Mouse (Mus musculus) cerebellum, postnatal 25 days (tissue): ENCODE measurements around the gene Efhb.

Experiments used
- DNase-seq, 2 experiments: peaks; one replicate each; pipeline ENCODE4 v3.0.0; 2021; ENCODE audit warnings: mixed read lengths in 2 of 2

Gene Efhb

DNA sequence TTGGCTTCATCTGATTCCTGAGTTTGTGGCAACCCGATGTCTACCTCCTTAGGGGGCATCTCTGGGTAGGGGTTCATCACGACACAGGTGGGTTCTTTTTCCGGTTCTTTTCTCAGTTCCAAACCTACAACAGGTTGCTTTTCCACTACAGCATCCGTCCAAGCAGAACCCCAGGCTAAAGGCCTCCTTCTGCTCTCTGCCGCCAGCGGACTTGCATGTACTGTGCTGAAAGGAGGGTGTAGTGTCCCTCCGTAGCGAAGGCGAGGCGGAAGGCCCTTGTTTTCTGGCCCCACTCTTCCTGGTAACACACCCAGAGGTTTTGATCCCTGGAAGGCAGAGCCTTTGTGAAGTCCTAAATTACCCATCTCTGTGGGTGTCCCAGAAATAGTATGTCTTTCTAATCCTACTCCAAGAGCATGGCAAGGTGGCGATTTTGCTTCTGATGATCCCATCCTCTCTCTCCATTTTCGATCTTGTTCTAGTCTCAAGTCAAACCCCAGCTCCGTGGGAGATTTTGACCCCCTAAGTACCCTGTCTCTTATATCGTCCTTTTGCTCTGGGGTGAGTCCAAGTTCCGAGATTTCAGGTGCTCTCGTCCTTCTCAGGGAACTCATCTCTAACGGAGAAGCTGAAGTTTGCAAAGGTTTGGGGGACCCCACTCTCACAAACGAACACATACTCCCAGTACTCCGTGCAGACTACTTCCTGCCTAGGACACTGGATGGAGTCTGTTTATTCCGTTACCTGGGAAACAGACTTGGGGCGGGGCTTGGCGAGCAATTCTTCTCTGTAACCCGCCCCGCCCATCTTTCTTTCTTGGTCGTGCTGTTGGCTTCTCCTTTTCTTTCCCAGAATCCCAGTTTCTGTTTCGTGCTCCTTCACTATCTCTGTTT, at the start of gene Efhb:
TSS of gene Efhb (minus strand) at position 719 of the 893 bp plus-strand sequence.
- peak; percentile 51 to 75 for DNase-seq

DNA sequence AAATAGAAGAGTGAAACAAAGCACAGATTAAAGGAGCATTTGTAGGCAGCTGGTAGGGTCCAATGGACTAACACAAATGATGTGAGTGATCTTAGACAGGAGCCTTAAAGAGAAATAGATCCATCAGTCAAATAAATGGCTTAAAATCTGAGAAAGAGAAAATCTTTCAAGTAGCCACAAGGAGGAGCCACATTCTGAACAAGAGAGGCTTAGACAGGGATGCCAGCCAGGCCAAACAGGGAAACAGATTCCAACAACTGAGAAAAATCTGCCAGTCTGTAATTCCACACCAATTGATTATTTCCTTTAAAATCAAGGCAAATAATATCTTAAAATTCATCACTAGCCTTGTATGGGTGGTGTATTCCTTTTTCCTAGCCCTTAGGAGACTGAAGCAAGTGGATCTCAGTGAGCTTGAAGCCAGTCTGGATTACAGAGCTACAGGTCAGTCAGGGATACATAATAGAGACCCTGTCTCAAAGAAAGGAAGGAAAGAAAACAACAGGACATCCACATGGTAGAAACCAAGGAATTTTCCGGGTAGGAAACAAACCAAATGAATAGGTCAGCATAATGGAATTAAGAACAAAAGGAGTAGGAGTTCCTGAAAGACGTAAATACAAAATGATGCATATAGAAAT, 49.3 kb upstream of the Efhb start:
- peak; percentile 37 to 64 for DNase-seq

DNA sequence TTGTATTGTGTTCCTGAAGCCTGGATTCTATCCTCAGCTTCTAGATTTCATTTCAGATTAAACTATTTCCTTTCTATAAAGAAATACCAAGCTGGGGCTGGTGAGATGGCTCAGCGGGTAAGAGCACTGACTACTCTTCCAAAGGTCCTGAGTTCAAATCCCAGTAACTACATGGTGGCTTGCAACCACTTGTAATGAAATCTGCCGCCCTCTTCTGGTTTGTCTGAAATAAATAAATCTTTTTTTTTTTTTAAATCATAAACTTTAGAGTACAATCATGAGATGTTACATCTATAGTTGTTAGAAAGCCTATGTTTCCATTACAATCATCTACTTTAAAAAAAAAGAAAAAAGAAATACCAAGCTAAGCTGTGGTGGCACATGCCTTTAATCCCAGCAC, 39.8 kb upstream of the Efhb start:
- no peak for DNase-seq

DNA sequence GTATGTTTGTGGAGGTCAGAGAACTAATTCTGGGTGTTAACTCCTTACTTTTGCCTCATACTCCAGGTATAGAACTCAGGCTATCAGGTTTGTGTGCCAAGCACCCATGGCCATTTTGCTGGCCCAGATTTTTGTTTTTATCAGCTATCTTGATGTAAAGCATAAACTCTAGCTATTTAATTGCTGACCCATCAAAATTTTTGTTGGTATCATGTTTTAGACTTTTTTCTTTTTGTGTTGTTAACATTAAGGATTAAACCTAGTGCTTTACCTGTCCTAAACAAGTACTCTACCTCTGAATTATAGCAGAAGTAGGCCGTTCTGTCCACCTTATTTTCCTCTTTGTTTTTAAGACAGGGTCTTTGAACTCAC, 25.9 kb upstream of the Efhb start:
- DNase-seq: no peak

DNA sequence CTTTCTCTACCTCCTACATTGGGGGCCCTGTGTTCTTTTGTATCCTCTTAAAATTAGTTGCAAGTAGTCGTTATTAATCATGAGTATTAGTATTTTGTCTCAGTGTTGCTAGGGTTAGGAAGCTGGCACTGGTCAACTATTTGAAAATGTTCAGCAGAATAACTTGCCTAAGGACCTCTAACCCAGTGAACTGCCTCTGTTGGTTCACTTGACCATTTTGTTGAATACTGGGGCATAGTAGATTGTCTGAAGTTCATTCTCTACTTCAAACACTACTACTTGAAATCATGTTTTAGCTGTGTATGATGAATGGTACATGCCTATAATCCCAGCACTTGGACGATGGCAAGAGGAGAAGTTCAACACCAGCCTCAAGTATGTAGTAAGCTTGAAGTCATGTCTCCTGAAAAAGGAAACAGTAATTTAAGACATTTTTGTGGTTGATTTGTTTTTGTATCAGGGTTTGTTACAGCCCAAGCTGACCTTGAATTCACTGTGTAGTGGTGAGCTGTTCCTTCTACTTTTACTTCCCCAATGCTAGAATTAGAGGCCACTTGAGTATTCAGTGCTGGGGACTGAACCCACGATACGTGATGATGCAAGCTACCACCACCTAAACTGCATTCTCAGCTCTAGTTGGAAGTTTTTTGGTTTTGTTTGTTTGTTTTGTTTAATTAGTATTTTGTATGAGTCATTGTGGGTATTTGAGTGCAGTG, 25.3 kb upstream of the Efhb start:
- DNase-seq: no peak

DNA sequence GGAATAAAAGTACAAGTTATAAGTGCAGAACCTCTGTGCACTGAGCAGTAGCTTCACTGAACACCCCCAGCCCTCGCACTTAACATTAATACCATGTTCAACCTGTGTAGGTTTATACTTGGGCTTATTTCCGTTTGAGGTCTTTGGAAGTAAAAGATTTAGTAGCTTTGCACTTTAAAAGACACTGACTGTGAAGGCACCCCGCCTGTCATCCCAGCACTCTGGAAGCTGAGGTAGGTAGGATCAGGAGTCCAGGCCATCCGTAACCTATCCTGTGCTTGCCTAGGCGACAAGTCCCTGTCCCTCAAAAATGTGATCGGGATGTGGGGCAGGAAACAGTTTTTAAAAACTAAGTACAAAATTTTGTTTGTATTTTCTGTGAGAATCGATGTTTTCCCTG, 17.3 kb upstream of the Efhb start:
- no peak for DNase-seq

DNA sequence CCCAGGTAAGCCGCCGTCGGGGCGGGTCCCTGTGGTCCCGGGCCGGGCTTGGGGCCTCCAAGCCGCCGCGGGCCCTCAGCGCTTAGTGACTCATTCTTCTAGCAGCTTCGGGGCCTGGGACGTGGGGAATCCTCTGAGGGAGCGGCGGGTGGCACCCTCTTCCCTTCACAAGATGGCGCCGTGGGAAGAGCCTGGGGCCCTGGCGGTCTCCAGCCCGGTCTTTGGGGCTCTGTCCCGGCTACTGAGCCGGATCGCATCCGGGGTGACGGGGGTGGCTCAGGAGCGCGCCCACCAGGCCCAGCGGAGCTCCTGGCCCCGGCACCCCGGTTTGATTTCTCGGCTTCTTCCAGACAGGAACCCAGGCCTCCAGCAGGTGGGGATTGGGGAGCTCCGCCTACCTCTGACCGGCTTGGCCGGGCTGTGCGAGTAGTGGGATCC, 16.5 kb upstream of the Efhb start:
- peak in 1 of 2 experiments; percentile 62 for DNase-seq

DNA sequence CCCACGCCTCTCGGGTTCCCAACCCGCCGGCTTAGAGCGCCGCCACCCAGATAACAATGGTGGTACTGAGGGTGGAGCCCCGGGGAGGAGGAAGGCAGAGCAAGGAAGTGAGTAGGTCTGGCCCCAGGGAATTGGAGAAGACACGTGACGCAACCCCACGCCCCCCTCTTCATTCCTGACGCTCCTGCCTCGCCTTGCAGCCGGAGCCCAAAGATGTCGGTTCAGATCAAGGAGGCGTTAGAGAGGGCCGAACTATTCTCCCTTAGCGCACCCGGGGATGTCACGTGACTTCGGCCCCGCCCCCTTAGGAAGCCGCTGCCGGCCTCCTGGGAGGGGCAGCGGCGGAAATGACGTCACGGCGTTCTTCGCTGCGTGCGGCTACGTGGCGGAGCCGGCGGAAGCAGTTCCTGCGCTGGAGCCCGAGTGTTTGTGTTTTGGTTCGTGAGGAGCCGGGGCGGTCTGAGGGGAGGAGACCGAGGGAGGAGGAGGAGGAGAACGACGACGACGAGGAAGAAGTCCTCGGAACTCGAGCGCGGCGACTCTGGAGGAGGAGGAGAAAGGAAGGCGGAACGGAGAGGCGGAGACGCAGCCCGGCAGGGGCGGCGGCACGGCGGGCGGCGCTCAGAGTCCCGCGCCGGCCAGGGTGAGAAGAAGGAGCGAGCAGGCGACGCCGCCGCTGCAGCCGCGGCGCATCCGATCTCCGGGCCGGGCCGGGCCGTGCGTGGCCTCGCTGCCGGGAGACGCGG, 15.9 kb upstream of the Efhb start, which contains the start of gene Rab5a:
TSS of gene Rab5a (plus strand) at position 377 of the 746 bp plus-strand sequence.
- DNase-seq: peak; percentile 99 to 100

DNA sequence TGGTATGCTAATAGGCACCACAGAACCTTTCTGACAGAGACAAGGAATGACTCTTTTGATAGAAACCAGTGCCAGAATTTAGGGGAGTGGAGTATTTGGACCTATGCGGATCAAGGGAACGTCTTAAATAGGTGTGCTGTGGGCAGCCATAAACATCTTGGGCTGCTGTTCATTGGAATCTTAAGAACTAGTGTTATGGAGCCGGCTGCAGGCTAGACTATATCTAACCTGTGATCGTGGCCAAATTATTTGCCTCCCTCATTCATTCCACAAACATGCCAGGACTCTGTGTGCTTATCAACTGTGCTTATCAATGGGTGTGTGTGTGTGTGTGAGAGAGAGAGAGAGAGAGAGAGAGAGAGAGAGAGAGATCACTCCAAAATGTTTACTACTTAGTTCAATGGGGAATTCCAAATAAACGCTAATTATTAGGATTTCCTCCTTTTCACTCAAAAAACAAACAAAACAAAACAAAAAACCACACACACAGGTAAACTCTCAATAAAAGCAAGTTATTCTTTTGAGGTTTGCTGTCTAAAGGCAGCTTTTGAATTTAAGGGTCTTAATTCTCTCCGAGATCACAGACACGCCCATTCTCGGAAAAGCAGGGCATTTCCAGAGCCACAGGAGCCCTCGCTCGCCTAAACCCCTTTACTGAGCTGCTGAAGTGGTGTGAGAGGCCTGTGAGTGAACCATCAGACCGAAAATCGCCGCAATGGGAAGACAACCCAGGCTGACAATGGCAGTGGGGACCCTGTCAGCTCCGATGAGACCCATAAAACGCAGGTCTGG, 15.1 kb upstream of the Efhb start:
- no peak for DNase-seq

DNA sequence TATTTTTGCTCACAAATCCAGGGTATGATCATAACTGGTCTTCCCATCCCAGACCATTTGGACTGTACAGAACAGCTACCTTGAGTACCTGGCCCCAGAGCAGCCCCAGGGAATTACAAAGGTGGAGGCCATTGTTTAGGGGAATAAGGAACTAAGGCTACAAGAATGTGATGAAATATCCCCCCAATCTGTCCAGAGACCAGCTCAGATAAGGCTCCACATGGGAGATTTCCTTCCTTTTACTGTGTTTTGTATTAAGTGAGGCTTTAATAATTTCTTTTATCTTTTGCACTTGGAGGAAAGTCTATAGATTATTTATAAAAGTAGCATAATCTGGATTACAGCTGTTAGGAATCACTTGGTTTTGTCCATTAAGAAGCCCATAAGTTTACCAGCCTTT, 5.6 kb upstream of the Efhb start:
- DNase-seq: no peak

DNA sequence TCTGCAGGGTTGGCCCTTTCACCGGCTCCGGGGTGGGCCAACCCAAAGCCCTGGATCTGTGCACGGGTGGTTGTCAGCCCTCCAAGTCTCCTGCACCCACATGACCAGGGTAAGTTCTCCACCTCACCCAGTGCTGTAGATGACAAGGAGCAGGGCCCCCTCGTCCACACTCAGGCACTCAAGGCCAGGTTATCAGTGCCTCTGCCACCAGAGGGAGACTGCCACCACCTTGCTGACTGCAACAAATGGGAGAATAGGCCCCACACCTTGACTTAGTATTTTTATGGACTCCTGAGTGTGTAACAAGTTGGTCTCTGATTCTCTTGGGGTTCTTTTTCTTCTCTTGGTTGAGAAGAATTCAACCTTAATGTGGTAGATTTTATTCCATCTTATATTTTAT, 2.4 kb upstream of the Efhb start:
- DNase-seq: no peak

DNA sequence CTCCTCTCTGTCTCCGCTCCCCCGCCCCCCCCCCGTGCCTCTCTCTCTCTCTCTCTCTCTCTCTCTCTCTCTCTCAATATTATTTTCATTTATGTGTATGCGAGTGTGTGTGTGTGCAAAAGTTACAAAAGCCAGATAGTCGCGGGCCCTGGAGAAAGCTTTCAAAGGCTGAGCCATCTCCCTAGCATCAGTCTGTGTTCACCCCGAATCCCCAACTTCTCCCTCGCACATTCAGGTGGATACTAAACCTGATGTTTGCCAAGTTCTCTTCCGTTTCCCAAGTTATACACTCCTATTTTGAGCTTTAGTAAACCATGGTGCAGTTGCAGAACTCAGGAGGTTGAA, 347 bp upstream of the Efhb start:
- DNase-seq: no peak

DNA sequence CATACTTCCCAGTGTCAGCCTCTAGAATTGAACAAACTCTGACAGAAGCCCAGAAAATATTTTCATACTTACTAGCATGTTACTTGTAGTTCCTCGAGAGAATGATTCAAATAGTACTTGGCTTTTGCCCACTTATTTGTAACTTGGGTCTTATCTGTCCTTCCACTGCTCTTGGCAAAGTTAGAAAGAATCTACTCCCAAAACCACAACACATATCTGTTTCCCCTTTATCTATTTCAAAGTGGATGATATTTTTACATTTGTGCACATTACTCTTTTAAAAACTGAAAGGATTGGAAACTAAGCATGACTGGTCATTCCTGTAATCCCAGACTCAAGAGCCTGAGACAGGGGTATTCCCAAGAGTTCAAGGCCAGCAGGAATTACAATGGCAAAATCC, 6.4 kb downstream of the Efhb start:
- DNase-seq: no peak

DNA sequence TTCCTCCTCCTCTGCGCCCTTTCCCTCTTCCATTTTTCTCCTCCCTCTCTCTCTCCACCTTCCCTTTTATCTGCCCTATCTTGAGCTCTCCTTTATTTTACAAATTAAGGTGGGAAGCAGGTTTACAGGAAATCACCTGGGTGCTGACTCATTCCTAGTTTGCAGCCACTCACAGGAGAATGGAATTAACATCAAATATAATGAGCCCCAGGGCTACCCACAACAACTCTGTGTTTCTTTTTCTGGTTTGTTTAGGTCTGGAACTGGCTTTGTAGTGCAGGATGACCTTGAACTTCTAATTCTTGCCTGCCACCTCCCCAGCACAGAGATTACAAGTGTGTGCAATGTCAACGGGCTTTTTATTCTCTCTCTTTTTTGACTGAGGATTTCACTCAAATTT, 7.0 kb downstream of the Efhb start:
- DNase-seq: no peak

DNA sequence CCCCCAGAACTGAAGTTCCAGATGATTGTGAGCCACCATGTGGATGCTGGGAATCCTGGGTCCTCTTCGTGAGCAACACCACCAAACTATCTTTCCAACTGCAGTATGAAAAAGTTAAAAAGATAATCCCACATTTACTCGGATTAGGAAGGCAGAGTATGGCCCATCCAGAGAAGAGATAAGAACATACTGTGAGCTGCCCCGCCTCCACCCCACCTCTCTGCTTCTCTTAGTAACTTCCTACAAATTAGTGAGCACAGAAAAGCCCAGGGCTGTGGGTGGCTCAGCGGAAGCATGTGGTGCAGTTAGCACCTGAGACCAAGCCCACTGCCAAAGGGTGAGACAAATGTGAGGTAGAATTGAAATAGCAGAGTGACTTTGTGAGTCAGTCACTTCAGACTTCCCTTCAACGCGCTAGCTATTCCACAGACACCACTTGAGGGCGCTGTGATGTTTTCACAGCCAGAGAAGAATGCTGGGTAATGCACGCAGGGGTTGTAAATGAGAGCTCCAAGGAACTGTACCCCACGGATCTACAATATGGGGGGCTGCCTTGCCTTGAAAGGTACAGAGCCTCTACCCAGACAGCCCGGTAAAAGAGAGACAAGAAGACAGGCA, 60.3 kb downstream of the Efhb start:
- DNase-seq: peak; percentile 11 to 51

DNA sequence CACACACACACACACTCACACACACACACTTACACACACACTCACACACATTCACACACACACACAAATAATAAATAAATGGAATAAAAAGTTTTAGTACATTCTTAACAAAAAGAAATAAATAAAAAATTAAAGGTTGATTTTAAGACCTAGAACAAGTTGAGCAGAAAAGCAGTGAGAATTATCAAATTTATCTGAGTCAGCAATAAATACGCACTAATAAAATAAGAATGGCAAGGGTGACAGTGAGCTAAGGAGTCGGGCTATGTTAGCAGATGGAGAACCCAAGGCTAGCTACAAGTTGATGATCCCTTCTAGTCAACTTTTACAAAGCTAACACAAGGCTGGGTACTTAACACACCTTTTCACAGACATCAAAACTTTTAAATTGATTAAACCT, 69.9 kb downstream of the Efhb start:
- DNase-seq: no peak

DNA sequence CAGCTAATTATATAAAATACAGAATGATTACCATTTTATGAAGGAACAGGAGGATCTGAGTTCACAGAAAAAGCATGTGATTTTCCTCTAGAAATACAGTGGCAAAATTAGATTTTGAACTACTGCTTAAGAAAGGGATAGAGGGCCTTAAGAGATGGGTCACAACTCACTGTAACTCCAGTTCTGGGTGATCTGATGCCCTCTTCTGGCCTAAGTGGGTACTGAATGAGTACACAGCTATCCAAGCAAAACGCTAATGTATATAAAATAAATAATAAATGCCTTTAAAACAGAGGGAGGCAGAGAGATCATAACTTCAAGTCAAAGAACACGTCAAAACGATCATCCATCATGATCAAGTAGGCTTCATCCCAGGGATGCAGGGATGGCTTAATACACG, 73.6 kb downstream of the Efhb start:
- DNase-seq: peak; percentile 7 to 55

DNA sequence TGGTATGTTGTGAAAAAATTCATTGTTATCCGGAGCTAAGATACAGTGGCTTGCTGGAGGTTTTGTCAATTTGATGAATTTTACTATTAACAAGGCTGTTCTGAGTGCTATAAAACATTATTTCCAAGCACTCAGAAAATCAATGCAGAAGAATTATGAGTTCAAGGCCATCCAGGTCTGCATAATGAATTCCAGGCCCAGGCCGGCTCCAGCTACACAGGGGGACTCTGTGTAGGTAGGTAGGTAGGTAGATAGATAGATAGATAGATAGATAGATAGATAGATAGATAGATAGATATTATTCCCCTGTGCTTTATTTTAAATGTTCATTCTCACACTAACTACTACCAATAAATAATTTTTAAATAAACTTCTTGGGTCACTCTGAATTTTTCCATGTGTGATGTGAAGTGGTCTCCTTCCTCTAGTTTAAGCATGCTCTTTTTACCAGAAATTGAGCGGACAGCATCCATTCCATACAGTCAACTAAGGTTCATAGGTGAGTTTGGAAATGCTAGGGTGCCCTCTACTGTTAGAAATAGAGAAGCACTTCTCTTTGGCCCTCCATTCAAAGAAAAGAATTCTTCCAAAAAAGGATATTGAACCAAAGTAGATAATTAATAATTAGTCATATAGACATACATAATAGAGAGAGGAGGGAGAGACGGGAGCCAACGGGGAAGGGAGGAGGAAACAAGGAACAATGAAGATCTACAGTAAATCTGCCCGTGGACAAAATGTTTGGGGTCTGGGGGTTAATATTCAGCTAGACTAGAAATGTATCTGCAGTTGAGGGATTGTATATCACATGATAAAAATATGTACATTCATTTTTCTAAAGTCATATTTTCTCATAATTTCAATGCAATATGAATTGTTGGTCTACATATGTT, 75.3 kb downstream of the Efhb start:
- DNase-seq: no peak

DNA sequence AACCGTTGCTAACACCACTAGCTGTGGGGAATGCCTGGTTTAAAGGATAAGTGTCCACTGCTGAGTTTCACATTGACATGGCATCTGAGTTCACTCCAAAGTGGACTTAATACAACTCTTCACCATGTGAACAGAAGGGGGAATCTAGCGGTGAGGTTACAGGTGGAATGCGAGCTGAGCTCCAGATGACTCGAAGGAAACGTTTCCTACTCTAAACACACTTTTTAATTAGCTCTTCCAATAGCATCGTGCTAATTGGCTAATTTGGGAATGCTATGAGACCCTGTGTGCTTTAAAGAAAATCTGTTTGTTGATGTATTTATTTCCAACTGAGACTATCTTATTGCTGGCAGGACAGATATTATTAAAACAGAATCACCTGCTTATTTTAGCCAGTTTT, 76.3 kb downstream of the Efhb start:
- no peak for DNase-seq

DNA sequence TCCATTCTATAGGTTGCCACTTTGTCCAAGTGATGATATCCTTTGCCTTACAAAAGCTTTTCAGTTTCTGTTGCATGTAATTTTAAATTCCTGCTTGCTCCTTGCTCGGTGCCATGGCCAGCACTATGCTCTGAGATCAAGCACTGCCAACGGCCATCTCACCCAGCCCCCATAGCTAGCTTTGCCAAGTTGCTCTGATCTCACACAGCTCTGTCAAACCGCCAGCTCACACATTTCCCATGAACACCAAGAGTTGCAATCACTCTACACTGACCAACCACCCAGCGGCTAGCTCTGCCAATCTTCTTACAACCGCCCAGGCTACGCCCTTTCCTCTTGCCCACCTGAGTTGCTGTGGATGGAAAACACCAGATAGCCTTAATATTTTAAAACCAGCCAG, 99.0 kb downstream of the Efhb start:
- peak in 1 of 2 experiments; percentile 3 for DNase-seq
